Mouse (Mus musculus) megakaryocyte, embryonic 14.5 days (primary cell): ENCODE measurements around the gene Gemin7. TPM values are rescaled to one million over a fixed set of nuclear protein-coding genes. Genes with fewer than 3 reads are reported as not detected.
A peak's percentile ranks its signal among the peaks of the same experiment; 100 is the strongest.

Source experiments
- H3K27me3 ChIP-seq: replicated peaks from 2 replicates; pipeline ENCODE3; 2012; ENCODE audit warnings: inconsistent platforms
- H3K36me3 ChIP-seq: replicated peaks from 2 replicates; pipeline ENCODE3; 2012; ENCODE audit warnings: low read length, inconsistent platforms, mixed read lengths
- H3K4me1 ChIP-seq: 2 replicates; pipeline ENCODE4 v1.6.1; 2012; ENCODE audit warnings: inconsistent platforms
- H3K4me3 ChIP-seq: replicated peaks from 2 replicates; pipeline ENCODE3; 2012; ENCODE audit warnings: moderate library complexity, mild to moderate bottlenecking, inconsistent platforms
- H3K9me3 ChIP-seq: 2 replicates; pipeline ENCODE4 v1.6.1; 2012; ENCODE audit warnings: inconsistent platforms
- FLI1 ChIP-seq: IDR thresholded peaks from 2 replicates; pipeline ENCODE4 v1.6.1; 2012; ENCODE audit warnings: low read length, inconsistent platforms, mixed read lengths
- GATA1 ChIP-seq: IDR thresholded peaks from 3 replicates; pipeline ENCODE4 v1.6.1; 2012; ENCODE audit warnings: mixed read lengths, low read length, inconsistent platforms, borderline replicate concordance
- polyA plus RNA-seq: library from polyadenylated mRNA; stranded (reverse); fragments of >175 nt; gene quantifications from 2 replicates; pipeline ENCODE4 v1.2.3, GENCODE M21; 2012; ENCODE audit warnings: low replicate concordance; ENCODE audit not compliant: insufficient read depth

The Gemin7 gene
- polyA plus RNA-seq, 1 experiment, result 69.9 TPM

- TF ChIP-seq FLI1, result no peak
- no peak for TF ChIP-seq GATA1
- no peaks in the 10 kb centered on the region for H3K27me3 ChIP-seq
Observed at GRCm38 (mm10) chr7:19552443-19552842, 25.0 kb downstream of the Gemin7 start.

GRCm38 (mm10) chr7:19551634-19552033 is 25.8 kb downstream of the Gemin7 start:
- Histone ChIP-seq H3K4me1 (peaks cover 99% of the 10 kb centered on the region), H3K4me3 (peak overlapping the region; percentile 62), H3K27me3 (no peaks in the 10 kb centered on the region), H3K36me3 (peaks cover 90% of the 10 kb centered on the region), H3K9me3 (no peaks in the 10 kb centered on the region)
- TF ChIP-seq GATA1 (no peak), FLI1 (no peak)

More at GRCm38 (mm10) chr7:19552443-19552842, 25.0 kb downstream of the Gemin7 start:
- H3K9me3 ChIP-seq, result no peaks in the 10 kb centered on the region
- peaks cover 90% of the 10 kb centered on the region for H3K36me3 ChIP-seq
- H3K4me3 ChIP-seq, result peak overlapping the region; percentile 62
- H3K4me1 ChIP-seq, result peaks cover 99% of the 10 kb centered on the region

DNA sequence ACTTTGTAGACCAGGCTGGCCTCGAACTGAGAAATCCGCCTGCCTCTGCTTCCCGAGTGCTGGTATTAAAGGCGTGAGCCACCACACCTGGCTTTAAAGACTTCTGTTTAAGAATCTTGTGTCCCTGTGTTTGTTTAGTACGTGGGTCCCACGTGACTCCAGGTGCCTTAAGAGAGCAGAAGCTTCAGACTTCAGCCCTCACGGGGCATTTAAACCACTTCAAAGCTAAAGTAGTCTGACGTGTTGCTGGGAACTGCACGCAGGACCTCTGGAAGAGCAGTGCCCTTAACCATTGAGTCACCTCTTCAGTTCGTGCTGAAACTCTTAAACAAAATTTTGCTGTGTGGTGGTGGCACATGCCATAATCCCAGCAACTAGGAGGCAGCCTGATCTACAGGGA is 28.0 kb downstream of the Gemin7 start:
- Histone ChIP-seq H3K4me1 (peaks cover 96% of the 10 kb centered on the region), H3K9me3 (no peaks in the 10 kb centered on the region), H3K36me3 (peaks cover 86% of the 10 kb centered on the region), H3K27me3 (no peaks in the 10 kb centered on the region), H3K4me3 (no peak overlapping the region)
- TF ChIP-seq FLI1 (no peak), GATA1 (no peak)

GRCm38 (mm10) chr7:19547344-19547969 is 29.9 kb downstream of the Gemin7 start:
- H3K27me3 ChIP-seq, result no peaks in the 10 kb centered on the region
- peaks cover 85% of the 10 kb centered on the region for H3K36me3 ChIP-seq
- H3K4me3 ChIP-seq, result no peak overlapping the region
- H3K9me3 ChIP-seq, result no peaks in the 10 kb centered on the region
- H3K4me1 ChIP-seq, result peaks cover 96% of the 10 kb centered on the region
- TF ChIP-seq FLI1, result no peak
- TF ChIP-seq GATA1, result no peak

- H3K9me3 ChIP-seq, result no peaks in the 10 kb centered on the region
- H3K4me3 ChIP-seq, result no peak overlapping the region
- TF ChIP-seq GATA1 (no peak), FLI1 (no peak)
- no peaks in the 10 kb centered on the region for H3K27me3 ChIP-seq
- peaks cover 96% of the 10 kb centered on the region for H3K4me1 ChIP-seq
- H3K36me3 ChIP-seq, result peaks cover 86% of the 10 kb centered on the region
Observed at GRCm38 (mm10) chr7:19546007-19546406, 31.4 kb downstream of the Gemin7 start.

DNA sequence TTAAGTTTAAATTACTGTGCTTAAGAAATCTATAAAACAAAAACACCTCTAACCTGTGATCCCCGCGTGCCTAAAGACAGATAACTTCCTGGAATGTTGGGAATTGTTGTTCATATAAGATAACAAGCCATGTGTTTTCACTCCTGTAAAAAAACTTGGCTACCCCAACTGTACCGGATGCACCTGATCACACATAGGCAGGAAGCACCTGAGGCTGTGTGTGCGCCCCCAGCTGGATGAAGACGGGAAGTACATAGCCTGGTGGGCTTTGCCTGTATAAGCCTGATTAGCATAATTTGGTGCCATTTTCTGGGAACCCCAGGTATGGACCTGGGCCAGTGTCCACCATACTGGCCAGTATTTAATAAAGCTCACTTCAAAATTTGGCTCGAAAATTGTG is 33.8 kb downstream of the Gemin7 start:
- TF ChIP-seq FLI1 (no peak), GATA1 (no peak)
- no peak overlapping the region for H3K4me3 ChIP-seq
- no peaks in the 10 kb centered on the region for H3K9me3 ChIP-seq
- peaks cover 76% of the 10 kb centered on the region for H3K36me3 ChIP-seq
- peaks cover 80% of the 10 kb centered on the region for H3K4me1 ChIP-seq
- no peaks in the 10 kb centered on the region for H3K27me3 ChIP-seq

DNA sequence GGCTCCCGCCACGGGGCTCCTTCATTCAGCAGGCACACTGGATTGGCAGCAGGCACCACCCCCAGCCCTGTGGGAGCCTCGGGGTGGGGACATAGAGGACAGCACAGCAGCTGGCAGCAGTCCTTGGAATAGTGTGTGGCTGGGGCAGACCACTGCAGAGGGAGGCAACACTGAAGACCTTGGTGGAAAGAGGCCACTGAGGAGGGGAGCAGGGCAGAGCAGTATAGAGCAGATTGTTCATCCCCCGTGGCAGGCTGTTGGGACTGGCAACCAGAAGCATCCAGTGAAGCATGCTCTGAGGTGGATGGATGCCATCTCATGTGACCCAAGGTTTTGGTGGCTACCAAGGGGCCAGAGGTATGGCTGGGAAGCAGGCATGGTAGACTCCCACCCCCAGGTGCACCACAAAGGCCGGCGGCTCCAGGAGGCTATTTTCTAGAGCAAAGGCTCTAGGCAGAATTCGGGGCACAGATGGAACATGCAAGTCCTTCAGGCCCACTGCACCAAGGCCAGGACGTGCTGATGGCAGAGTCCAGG is 35.2 kb downstream of the Gemin7 start:
- Histone ChIP-seq H3K4me1 (peaks cover 78% of the 10 kb centered on the region), H3K27me3 (no peaks in the 10 kb centered on the region), H3K4me3 (peak overlapping the region; percentile 15), H3K9me3 (no peaks in the 10 kb centered on the region), H3K36me3 (peaks cover 76% of the 10 kb centered on the region)
- TF ChIP-seq GATA1 (no peak), FLI1 (no peak)

DNA sequence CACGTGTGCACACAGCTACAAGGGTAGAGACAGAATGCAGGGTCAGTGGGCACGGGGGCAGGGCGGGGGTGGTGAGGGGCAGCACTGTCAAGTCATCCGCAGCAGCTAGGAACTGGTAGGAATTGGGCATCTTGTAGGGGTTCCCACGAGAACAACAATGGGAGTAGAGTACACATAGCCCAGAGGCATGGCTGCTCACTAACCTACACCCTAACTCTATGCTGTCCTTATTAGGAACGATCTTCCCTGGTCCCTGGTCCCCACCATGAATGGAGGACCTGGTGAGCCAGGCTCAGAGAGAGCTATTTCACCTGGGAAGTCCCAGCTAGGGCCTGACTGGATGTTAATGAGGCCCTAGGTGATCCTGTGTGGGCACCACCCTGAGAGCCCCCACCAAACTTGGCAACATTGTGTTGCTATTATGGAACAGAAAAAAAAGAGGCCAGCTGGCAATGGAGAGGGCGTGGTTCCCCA is 35.7 kb downstream of the Gemin7 start:
- Histone ChIP-seq H3K4me1 (peaks cover 76% of the 10 kb centered on the region), H3K36me3 (peaks cover 76% of the 10 kb centered on the region), H3K4me3 (no peak overlapping the region), H3K9me3 (no peaks in the 10 kb centered on the region), H3K27me3 (no peaks in the 10 kb centered on the region)
- TF ChIP-seq GATA1 (no peak), FLI1 (no peak)

- H3K4me1 ChIP-seq, result peaks cover 76% of the 10 kb centered on the region
- TF ChIP-seq GATA1 (no peak), FLI1 (no peak)
- peaks cover 80% of the 10 kb centered on the region for H3K36me3 ChIP-seq
- no peak overlapping the region for H3K4me3 ChIP-seq
- H3K27me3 ChIP-seq, result no peaks in the 10 kb centered on the region
- no peaks in the 10 kb centered on the region for H3K9me3 ChIP-seq
Observed at GRCm38 (mm10) chr7:19540771-19541566, 36.4 kb downstream of the Gemin7 start.

GRCm38 (mm10) chr7:19534676-19535075 is 42.7 kb downstream of the Gemin7 start:
- Histone ChIP-seq H3K4me3 (no peak overlapping the region), H3K9me3 (no peaks in the 10 kb centered on the region), H3K27me3 (no peaks in the 10 kb centered on the region), H3K4me1 (peaks cover 43% of the 10 kb centered on the region), H3K36me3 (peaks cover 92% of the 10 kb centered on the region)
- no peak for TF ChIP-seq GATA1
